In the genomic region with DNA sequence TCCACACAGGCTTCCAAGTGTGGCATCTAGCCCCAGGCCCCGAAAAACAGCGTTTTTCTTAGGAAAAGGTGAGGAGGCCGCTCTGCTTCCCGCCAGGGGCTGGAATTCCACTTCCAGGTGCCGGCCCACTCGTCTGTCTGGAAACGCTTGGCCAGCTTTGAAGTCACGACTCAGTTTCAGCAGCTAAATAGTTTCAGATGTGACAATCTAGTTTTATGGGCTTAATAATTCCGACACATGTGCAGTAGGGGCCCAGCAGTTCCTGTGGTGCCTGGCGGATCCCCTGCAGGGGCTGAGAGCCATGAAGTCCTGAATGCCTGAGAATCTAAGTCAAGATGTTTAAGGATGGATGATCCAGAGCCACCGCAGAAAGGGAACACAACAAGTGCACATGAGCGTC, we compare ENCODE assay signal across 18 mouse cellular contexts. TPM values are rescaled to one million over a fixed set of nuclear protein-coding genes. Genes with fewer than 3 reads are reported as not detected.
DNase-seq lines count a peak whose midpoint lies in the region; ATAC-seq and TF ChIP-seq lines count a peak whose summit lies in the region.
"Had no signal": no experiment of that assay in that cellular context is flagged by ENCODE, and none has a peak within 500 bp of the region (broad histone marks: within the 10 kb centered on the region; RNA-seq: fewer than 3 reads in every experiment).

No protein-coding gene starts in this region.

- no peak overlapping the region for H3K9ac ChIP-seq in midbrain, embryonic 16.5 days (ENCODE audit: low read depth, low read length)
- H3K9ac ChIP-seq in stomach, postnatal 0 days (ENCODE audit: low read length) = peak overlapping the region; percentile 4; the same call in 1 of the 2 replicates
- H3K9ac ChIP-seq: hindbrain, embryonic 15.5 days; kidney, embryonic 15.5 days; midbrain, embryonic 15.5 days had no signal

- no peak overlapping the region for H3K4me3 ChIP-seq in midbrain, embryonic 10.5 days
- H3K4me3 ChIP-seq in midbrain, embryonic 16.5 days (ENCODE audit: low read depth, low read length) = no peak overlapping the region
- peak overlapping the region; percentile 20; the same call in 1 of the 2 replicates for H3K4me3 ChIP-seq in limb, embryonic 10.5 days
- no peak overlapping the region for H3K4me3 ChIP-seq in stomach, postnatal 0 days (ENCODE audit: low read depth, low read length)
- H3K4me3 ChIP-seq: hindbrain, embryonic 15.5 days; kidney, embryonic 15.5 days; midbrain, embryonic 15.5 days had no signal

- no peak for TF ChIP-seq CTCF in stomach, postnatal 0 days (IDR thresholded peaks at IDR 0.05; ENCODE audit: low read depth)

- no peak overlapping the region for H3K27ac ChIP-seq in midbrain, embryonic 10.5 days (replicated peaks)
- no peak overlapping the region for H3K27ac ChIP-seq in midbrain, embryonic 16.5 days (ENCODE audit: low read length)
- peak overlapping the region; percentile 92 for H3K27ac ChIP-seq in limb, embryonic 10.5 days
- H3K27ac ChIP-seq in stomach, postnatal 0 days (replicated peaks) = no peak overlapping the region
- H3K27ac ChIP-seq: hindbrain, embryonic 15.5 days; kidney, embryonic 15.5 days; macrophage; midbrain, embryonic 15.5 days had no signal

- ATAC-seq in midbrain, embryonic 16.5 days = no peak
- no peak for ATAC-seq in stomach, postnatal 0 days (ENCODE audit: low FRiP score, low TSS enrichment)
- ATAC-seq: midbrain, embryonic 15.5 days had no signal

- no peaks in the 10 kb centered on the region for H3K36me3 ChIP-seq in midbrain, embryonic 10.5 days
- H3K36me3 ChIP-seq in midbrain, embryonic 16.5 days (ENCODE audit: control insufficient read depth, insufficient read depth, low read length) = no peaks in the 10 kb centered on the region
- H3K36me3 ChIP-seq in limb, embryonic 10.5 days = peaks cover 35% of the 10 kb centered on the region
- no peaks in the 10 kb centered on the region for H3K36me3 ChIP-seq in stomach, postnatal 0 days (ENCODE audit: control insufficient read depth, insufficient read depth, low read length)
- H3K36me3 ChIP-seq: hindbrain, embryonic 15.5 days; kidney, embryonic 15.5 days; midbrain, embryonic 15.5 days had no signal

- WGBS in midbrain, embryonic 10.5 days = 73% methylated on average over 12 of the region's 12 CpGs
- WGBS in midbrain, embryonic 16.5 days = 70% methylated on average over 12 of the region's 12 CpGs
- 9% methylated on average over 12 of the region's 12 CpGs for WGBS in limb, embryonic 10.5 days
- WGBS in stomach, postnatal 0 days = 62% methylated on average over 12 of the region's 12 CpGs

- peaks cover 4% of the 10 kb centered on the region; the same call in 1 of the 2 replicates for H3K4me1 ChIP-seq in midbrain, embryonic 10.5 days
- H3K4me1 ChIP-seq in midbrain, embryonic 16.5 days (ENCODE audit: control insufficient read depth, insufficient read depth, low read length) = peaks cover 11% of the 10 kb centered on the region
- H3K4me1 ChIP-seq in limb, embryonic 10.5 days = peaks cover 80% of the 10 kb centered on the region
- 0 out of 2 replicates have a peak, but pooled peaks cover 2% of the 10 kb centered on the region for H3K4me1 ChIP-seq in stomach, postnatal 0 days (replicated peaks; ENCODE audit: control insufficient read depth, insufficient read depth)

- no peak overlapping the region for H3K4me2 ChIP-seq in midbrain, embryonic 16.5 days (ENCODE audit: low read length)
- no peak overlapping the region for H3K4me2 ChIP-seq in stomach, postnatal 0 days (replicated peaks; ENCODE audit: low read depth)
- H3K4me2 ChIP-seq: hindbrain, embryonic 15.5 days; kidney, embryonic 15.5 days; midbrain, embryonic 15.5 days had no signal

- DNase-seq in gastrocnemius, postnatal 10 days = peak; percentile 19
- DNase-seq in gastrocnemius, adult 18-20 months (ENCODE audit: low spot score) = no peak
- peak; percentile 22 for DNase-seq in midbrain, embryonic 10.5 days (ENCODE audit: low spot score)
- DNase-seq in limb, embryonic 10.5 days (ENCODE audit: low spot score) = peak; percentile 89
- DNase-seq in stomach, postnatal 0 days (ENCODE audit: low spot score) = no peak
- no peak for DNase-seq in cerebellum, adult 11-12 months
- no peak for DNase-seq in B cell, adult 2 months
- DNase-seq: adrenal gland, adult 8-10 months; cerebellum, adult 8-10 months; left cerebral cortex, postnatal 4 days; lung, adult 18-20 months; right cerebral cortex, adult 18-20 months had no signal

- peaks cover 25% of the 10 kb centered on the region for H3K27me3 ChIP-seq in midbrain, embryonic 10.5 days (ENCODE audit: low read depth, poor library complexity, severe bottlenecking)
- no peaks in the 10 kb centered on the region for H3K27me3 ChIP-seq in midbrain, embryonic 16.5 days (ENCODE audit: control insufficient read depth, insufficient read depth, low read depth, low read length)
- H3K27me3 ChIP-seq in limb, embryonic 10.5 days (ENCODE audit: low read depth, poor library complexity, severe bottlenecking) = no peaks in the 10 kb centered on the region
- no peaks in the 10 kb centered on the region for H3K27me3 ChIP-seq in stomach, postnatal 0 days (ENCODE audit: control insufficient read depth, insufficient read depth, low read length)
- H3K27me3 ChIP-seq: hindbrain, embryonic 15.5 days; kidney, embryonic 15.5 days; midbrain, embryonic 15.5 days had no signal

- H3K9me3 ChIP-seq in midbrain, embryonic 10.5 days (replicated peaks) = no peaks in the 10 kb centered on the region
- H3K9me3 ChIP-seq in midbrain, embryonic 16.5 days (replicated peaks; ENCODE audit: control insufficient read depth, low read length, poor library complexity, severe bottlenecking) = no peaks in the 10 kb centered on the region
- H3K9me3 ChIP-seq in limb, embryonic 10.5 days (replicated peaks) = no peaks in the 10 kb centered on the region
- H3K9me3 ChIP-seq in stomach, postnatal 0 days (ENCODE audit: control insufficient read depth, low read length) = no peaks in the 10 kb centered on the region
- H3K9me3 ChIP-seq: hindbrain, embryonic 15.5 days; kidney, embryonic 15.5 days; midbrain, embryonic 15.5 days had no signal

- no peak for TF ChIP-seq EP300 in stomach, postnatal 0 days (optimal IDR thresholded peaks at IDR 0.05)

RNA-seq across cellular contexts. Expression of a gene that starts 13.6 kb away (rescaled TPM):
- 1 to 10 TPM; 3.5 to 3.9 TPM for total RNA-seq in gastrocnemius, postnatal 10 days (2021)
- 1 to 10 TPM in 1 of 2 experiments, under 1 TPM in 1; 0.80 to 1.1 TPM for total RNA-seq in gastrocnemius, adult 18-20 months (2021)
- polyA plus RNA-seq in midbrain, embryonic 10.5 days (2016; fragmentation: Nextera tagmentation; extraction: Ambion mirVana) = 13.2 and 14.7 TPM in 2 replicates
- 15.5 and 20.6 TPM in 2 replicates for polyA plus RNA-seq in midbrain, embryonic 16.5 days (2015; fragmentation: Nextera tagmentation; extraction: Ambion mirVana)
- 43.2 and 57.4 TPM in 2 replicates for polyA plus RNA-seq in limb, embryonic 10.5 days (2016; fragmentation: Nextera tagmentation; extraction: Ambion mirVana)
- polyA plus RNA-seq in stomach, postnatal 0 days (2015; fragmentation: Nextera tagmentation; extraction: Ambion mirVana) = 4.5 and 4.7 TPM in 2 replicates
- total RNA-seq: neutrophil, adult 5-6 weeks had no signal
- polyA plus RNA-seq: macrophage had no signal

Comparison
In these comparisons a context has a peak if more than half of its experiments do, and no peak if none do; other contexts are left out.
1. DNase-seq: peak in gastrocnemius, postnatal 10 days (single experiment), midbrain, embryonic 10.5 days (single experiment) and limb, embryonic 10.5 days (single experiment); none in gastrocnemius, adult 18-20 months (single experiment), stomach, postnatal 0 days (single experiment), cerebellum, adult 11-12 months (single experiment) and B cell, adult 2 months (0 of 2).